Mouse (Mus musculus): Measurements from ENCODE around the gene Gpr19.

- TF ChIP-seq CHD2 (IDR thresholded peaks at IDR 0.05; ENCODE audit: low read depth, low read length) (no peak), HCFC1 (IDR thresholded peaks at IDR 0.05; ENCODE audit: borderline replicate concordance, insufficient read depth, low read length) (no peak), MAFK (IDR thresholded peaks at IDR 0.05; ENCODE audit: insufficient read depth, low read depth, low read length) (no peak)
These were observed 78.6 kb downstream of the Gpr19 start for GRCm38 (mm10) chr6:134819741-134820140.
